Mouse (Mus musculus) gonadal fat pad, adult 2 months (tissue): ENCODE results near the gene Ercc1. TPM values are rescaled to one million over a fixed set of nuclear protein-coding genes. Genes with fewer than 3 reads are reported as not detected.

Source experiments
- polyA plus RNA-seq: library from polyadenylated mRNA; depleted of rRNA; stranded (reverse); fragments of >200 nt; gene quantifications from 2 replicates; pipeline ENCODE4 v1.2.3, GENCODE M21; 2012; rRNA removed

Gene Ercc1
- polyA plus RNA-seq, 1 experiment: 57.8 TPM

Other genes starting within 250 kb of the Ercc1 start
- 0.13 and 0.19 TPM in 2 replicates for gene Gm4969, start 226.4 kb upstream of the Ercc1 start, polyA plus RNA-seq
- 7.9 and 9.3 TPM in 2 replicates for gene Fbxo46, start 224.9 kb upstream of the Ercc1 start, polyA plus RNA-seq
- gene Qpctl, start 195.5 kb upstream of the Ercc1 start, polyA plus RNA-seq: 14.9 and 19.4 TPM in 2 replicates
- gene Snrpd2, start 195.1 kb upstream of the Ercc1 start, polyA plus RNA-seq: 30.6 and 37.8 TPM in 2 replicates
- 2.6 and 3.9 TPM in 2 replicates for gene Gipr, start 178.7 kb upstream of the Ercc1 start, polyA plus RNA-seq
- gene Eml2, start 168.4 kb upstream of the Ercc1 start, polyA plus RNA-seq: 47.5 and 48.5 TPM in 2 replicates
- 13.3 and 15.3 TPM in 2 replicates for gene Gpr4, start 132.2 kb upstream of the Ercc1 start, polyA plus RNA-seq
- gene Opa3, start 116.4 kb upstream of the Ercc1 start, polyA plus RNA-seq: 30.2 and 38.1 TPM in 2 replicates
- gene Vasp, start 73.0 kb upstream of the Ercc1 start, polyA plus RNA-seq: 61.0 and 82.5 TPM in 2 replicates
- not detected in 2 replicates for gene Ppm1n, start 64.7 kb upstream of the Ercc1 start, polyA plus RNA-seq
- gene Rtn2, start 62.2 kb upstream of the Ercc1 start, polyA plus RNA-seq: 30.6 and 59.5 TPM in 2 replicates
- 0.89 and 1.1 TPM in 2 replicates for gene Fosb, start 34.7 kb upstream of the Ercc1 start, polyA plus RNA-seq
- 4.5 and 5.3 TPM in 2 replicates for gene Cd3eap, start 14.7 kb downstream of the Ercc1 start, polyA plus RNA-seq
- gene Ppp1r13l, start 15.0 kb downstream of the Ercc1 start, polyA plus RNA-seq: 13.3 and 14.8 TPM in 2 replicates
- gene Ercc2, start 37.2 kb downstream of the Ercc1 start, polyA plus RNA-seq: 32.0 and 47.0 TPM in 2 replicates
- gene Klc3, start 59.3 kb downstream of the Ercc1 start, polyA plus RNA-seq: 20.9 and 27.8 TPM in 2 replicates
- gene Ckm, start 60.0 kb downstream of the Ercc1 start, polyA plus RNA-seq: 37.3 and 62.7 TPM in 2 replicates
- gene Mark4, start 114.0 kb downstream of the Ercc1 start, polyA plus RNA-seq: 12.1 and 12.3 TPM in 2 replicates
- 5.1 and 5.3 TPM in 2 replicates for gene Exoc3l2, start 118.6 kb downstream of the Ercc1 start, polyA plus RNA-seq
- gene Bloc1s3, start 163.6 kb downstream of the Ercc1 start, polyA plus RNA-seq: 10.9 TPM in 2 replicates
- gene Trappc6a, start 163.6 kb downstream of the Ercc1 start, polyA plus RNA-seq: 114 and 128 TPM in 2 replicates
- gene Nkpd1, start 173.1 kb downstream of the Ercc1 start, polyA plus RNA-seq: 0.35 and 0.56 TPM in 2 replicates
- 104 and 109 TPM in 2 replicates for gene Ppp1r37, start 218.3 kb downstream of the Ercc1 start, polyA plus RNA-seq
- 2.0 and 2.7 TPM in 2 replicates for gene Zfp296, start 232.5 kb downstream of the Ercc1 start, polyA plus RNA-seq
- 70.7 and 100 TPM in 2 replicates for gene Gemin7, start 232.8 kb downstream of the Ercc1 start, polyA plus RNA-seq